Mouse (Mus musculus): ENCODE measurements around the gene Ubl4a.
A peak's percentile ranks its signal among the peaks of the same experiment; 100 is the strongest.
"Not testable (repeated sequence)": the region's sequence is repeated elsewhere in the genome, so short reads cannot be mapped to it uniquely, and the experiment has no call there.

Ubl4a gene

DNA sequence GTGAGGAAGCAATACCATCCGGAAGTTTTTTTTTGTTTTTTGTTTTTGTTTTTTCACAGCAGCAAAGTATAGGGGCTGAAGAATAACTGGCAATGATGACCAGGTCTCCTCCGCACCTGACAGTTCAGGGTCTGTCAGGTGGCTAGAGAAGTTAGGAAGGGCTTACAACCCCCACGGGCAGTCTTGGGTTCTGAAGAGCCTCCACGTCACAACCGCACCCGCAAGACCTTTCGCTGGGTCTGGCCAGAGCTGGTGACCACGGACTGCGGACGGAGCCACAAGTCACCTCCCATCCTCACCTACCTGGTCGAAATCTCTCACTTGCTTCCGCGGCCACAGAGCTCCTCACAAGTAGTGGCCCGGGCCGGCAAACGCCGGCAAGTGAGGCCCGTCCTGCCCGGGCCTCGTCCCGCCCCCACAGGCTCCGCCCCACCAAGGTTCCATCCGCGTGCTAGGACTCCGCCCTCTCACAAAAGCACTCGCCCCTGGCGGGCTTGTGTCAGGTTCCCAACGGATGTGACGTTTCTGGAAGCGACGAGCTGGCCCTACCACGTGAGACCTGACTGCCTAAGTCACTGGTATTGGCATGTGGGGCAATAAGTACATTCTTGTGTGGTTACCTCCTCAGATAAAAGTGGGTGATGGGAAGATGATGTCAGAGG is at the start of gene Ubl4a, which contains the start of gene Slc10a3:
TSS of gene Ubl4a (minus strand) at position 331 of the 662 bp plus-strand sequence.
TSS of gene Slc10a3 (minus strand) at position 462 of the 662 bp plus-strand sequence.
- DNase-seq: peak; percentile 99

DNA sequence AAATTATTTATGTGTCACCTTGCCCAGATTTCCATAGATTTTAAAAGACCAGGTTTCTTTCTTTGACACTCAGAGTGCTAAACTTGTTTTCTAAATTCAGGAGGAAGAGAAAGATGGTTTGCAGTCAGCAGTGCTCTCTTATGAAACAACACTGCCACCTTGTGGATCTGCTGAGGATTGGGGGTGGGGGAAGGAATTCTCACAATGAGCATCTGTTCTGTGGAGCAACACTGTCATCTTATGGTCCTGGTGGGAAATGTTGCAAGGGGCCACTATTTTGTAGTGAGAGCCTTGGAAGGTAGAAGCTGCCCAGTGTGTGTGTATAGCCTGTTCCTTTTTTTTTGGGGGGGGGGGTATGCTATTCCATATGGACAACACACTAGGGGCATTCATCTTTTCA is 40.4 kb upstream of the Ubl4a start:
- DNase-seq: peak; percentile 95

DNA sequence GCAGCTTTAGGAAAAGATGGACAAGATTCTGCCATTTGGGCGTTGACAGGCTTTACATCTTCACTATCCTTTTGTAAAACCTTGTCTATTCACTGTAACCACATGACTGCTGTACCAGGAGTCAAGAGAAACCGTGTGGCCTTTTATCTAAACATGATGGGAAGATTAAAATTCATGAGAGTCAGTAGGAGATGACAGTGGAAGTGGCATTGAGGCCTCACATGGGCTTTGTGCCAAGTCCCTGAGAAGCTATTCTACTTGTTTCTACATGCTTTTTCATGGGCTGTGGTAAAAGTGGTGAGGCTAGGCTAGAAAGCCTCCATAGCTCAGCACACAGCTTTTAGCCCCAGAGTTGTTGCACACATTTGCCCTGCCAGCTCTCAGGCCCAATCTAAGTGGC is 35.3 kb upstream of the Ubl4a start:
- no peak for DNase-seq

- DNase-seq: no peak
Observed at GRCm38 (mm10) chrX:74400136-74400535, 27.1 kb upstream of the Ubl4a start.

DNA sequence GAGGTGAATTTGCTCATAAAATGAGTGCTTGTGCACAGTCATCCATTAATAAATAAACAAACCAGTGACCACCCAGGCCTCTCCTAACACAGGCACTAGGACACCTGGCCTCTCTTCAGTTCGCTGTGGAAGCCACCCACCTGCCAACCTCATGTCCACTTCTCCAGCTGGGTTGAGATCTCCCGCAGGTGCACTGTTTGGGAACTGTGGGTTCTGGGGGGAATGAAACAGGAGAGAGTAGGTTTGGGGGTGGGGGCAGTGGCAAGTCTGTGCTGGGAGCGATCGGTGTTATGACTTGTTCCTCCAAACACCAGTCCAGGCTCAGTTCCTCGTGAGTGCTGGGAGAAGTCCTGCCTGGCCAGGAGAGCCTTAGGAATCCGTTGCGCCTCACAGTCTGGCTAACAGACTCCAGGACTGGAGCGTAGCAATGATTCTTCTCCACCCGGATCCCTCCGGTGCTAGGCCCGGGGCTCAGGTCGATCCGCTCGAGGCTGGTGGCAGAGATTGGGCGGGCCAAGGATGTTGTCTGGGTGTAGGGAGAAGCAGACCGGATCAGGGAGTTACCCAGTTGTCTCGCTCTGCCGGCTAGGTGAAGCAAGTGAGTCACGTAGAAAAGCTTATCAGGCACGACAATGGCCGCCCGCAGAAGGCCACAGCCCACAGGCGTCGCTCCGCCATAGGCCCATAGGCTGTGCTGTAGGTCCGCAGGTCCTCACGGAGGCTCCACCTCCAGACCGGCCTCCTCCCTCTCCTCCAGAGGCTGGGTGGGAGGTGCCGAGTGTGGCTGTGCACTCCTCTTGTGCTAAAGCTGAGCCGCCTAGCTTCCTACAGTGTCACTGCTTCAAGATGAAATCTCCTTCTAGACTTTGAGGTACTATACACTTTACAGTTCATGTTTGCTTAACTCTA is 19.8 kb upstream of the Ubl4a start, which contains the start of the genes Fam3a and Ikbkg:
TSS of gene Fam3a (minus strand) at position 738 of the 909 bp plus-strand sequence.
TSS of gene Ikbkg (plus strand) at position 756 of the 909 bp plus-strand sequence.
- DNase-seq: peak; percentile 99

DNA sequence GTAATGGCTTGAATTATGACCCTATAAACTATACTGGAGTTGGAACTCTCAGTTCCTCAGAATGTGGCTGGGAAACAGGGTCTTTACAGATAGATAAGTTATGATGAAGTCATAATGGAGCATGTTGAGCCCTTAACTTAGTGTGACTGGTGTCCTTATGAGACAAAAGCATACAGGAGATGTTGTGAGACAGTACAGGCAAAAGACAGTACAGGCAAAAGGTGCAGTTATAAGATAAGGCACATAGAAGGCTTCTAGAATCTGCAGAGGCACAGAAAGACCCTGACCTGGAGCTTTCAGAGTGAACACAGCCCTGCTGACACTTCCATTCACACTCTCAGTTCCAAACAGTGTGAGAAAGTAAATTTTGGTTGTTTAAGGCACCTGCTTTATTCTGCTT is 15.1 kb upstream of the Ubl4a start:
- no peak for DNase-seq

DNA sequence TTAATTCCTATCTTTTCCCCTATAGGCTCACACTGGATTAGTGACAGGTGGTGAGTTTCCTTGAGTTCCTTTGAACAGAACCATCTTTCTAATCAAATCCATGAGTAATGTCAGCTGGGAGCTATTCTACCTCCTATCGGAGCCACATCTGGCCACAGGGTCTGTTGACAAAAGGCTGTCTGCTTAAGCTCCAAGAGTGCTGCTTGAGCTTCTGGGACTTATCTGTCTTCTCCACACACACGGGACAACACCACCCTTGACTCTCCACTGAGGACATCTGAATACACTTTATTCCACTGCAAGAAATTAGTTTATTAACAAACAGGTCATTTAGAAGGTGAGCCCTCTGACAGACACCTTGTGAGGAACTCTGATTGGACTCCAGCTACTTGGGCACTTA is 11.4 kb upstream of the Ubl4a start:
- DNase-seq: no peak

- peak; percentile 97 for DNase-seq
Observed at GRCm38 (mm10) chrX:74368209-74368909, 4.7 kb downstream of the Ubl4a start.

- peak; percentile 70 for DNase-seq
Observed at GRCm38 (mm10) chrX:74367512-74367911, 5.5 kb downstream of the Ubl4a start.

GRCm38 (mm10) chrX:74359171-74359570 is 13.8 kb downstream of the Ubl4a start:
- no peak for DNase-seq

GRCm38 (mm10) chrX:74357069-74357468 is 15.9 kb downstream of the Ubl4a start:
- not testable (repeated sequence) for DNase-seq

- peak; percentile 99 for DNase-seq
Observed at GRCm38 (mm10) chrX:74353467-74353770, 19.6 kb downstream of the Ubl4a start, which contains the start of gene Lage3. Gene Lage3 (minus strand): TSS chrX:74353618.

GRCm38 (mm10) chrX:74352645-74353466 is 20.2 kb downstream of the Ubl4a start:
- no peak for DNase-seq

- peak; percentile 25 for DNase-seq
Observed at GRCm38 (mm10) chrX:74330166-74330930, 42.7 kb downstream of the Ubl4a start.

DNA sequence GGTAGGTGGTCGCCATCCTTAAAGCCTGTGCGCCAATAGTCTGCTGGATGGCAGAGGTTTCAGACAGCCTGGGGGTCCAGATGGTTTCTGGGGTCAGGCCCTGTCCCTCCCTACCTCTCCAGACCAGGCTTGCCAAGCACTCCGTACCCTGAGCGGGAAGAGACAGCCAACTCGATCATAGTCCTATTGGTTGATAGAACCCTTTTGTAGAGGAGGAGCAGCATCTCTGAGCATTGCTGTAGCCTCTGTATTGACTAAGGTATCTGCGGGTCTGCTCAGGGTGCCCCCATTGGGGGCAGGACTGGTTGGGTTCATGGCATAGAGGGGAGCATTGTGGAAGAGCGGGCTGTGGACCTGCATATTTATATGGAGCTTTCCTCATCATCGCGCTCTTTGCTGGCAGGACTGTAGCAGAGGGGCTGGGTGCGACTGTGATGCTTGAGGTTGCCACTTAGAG is 43.8 kb downstream of the Ubl4a start:
- DNase-seq: no peak

- peak; percentile 97 for DNase-seq
Observed at GRCm38 (mm10) chrX:74328725-74329161, 44.3 kb downstream of the Ubl4a start, which contains the start of gene Plxna3. Gene Plxna3 (plus strand): TSS chrX:74329066.
